Comparison of ENCODE assay signal across 9 mouse cellular contexts in the genomic region with DNA sequence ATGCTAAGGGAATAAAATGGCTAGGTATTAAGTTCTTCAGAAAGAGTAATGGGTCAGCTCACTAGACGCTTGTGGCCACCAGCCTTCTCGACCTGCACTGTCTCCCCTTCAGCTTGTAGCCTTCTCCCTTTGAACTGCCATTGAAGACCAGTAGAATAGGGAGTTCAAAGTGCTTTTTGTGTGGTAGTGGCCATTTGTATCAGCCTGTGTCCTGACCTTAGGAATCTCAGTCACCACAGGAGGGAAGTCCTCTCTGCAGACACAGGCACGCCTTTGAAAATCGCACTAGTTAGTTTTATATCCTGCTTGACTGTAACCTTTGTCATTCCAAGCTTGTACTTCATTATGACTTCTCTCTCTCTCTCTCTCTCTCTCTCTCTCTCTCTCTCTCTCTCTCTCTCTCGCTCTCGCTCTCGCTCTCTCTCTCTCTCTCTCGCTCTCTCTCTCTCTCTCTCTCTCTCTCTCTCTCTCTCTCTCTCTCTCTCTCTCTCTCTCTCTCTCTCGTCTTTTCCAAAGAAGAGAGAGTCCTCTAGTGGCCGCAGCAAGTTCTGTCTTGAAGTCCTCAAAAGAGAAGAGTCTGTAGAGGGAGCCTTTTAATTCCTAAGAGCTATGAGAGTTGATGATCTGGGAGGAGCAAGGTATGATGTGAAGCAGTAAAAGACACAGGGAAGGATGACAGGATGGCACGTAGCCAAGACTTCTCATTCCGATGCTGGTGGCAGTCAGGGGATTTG.
DNase-seq lines count a peak whose midpoint lies in the region; ATAC-seq and TF ChIP-seq lines count a peak whose summit lies in the region.
"Had no signal": no experiment of that assay in that cellular context is flagged by ENCODE, and none has a peak within 500 bp of the region (broad histone marks: within the 10 kb centered on the region; RNA-seq: fewer than 3 reads in every experiment).

No protein-coding gene starts in this region.

- DNase-seq in Patski (ENCODE audit: low read depth, low spot score) = no peak
- peak; percentile 19 for DNase-seq in cerebellum, adult 8-10 months
- peak; percentile 27 for DNase-seq in forelimb bud, embryonic 11.5 days (ENCODE audit: low read depth, low spot score)
- peak; percentile 42 for DNase-seq in hindbrain, embryonic 11.5 days (ENCODE audit: low spot score)
- peak; percentile 21 for DNase-seq in layer of hippocampus, adult 9-10 months (ENCODE audit: low spot score)
- peak; percentile 51 for DNase-seq in right cerebral cortex, postnatal 14 days
- DNase-seq in spleen, postnatal 10 days (ENCODE audit: low spot score in 2 of 2) = no peak

- no peak overlapping the region for H3K4me3 ChIP-seq in hindbrain, embryonic 11.5 days (ENCODE audit: low read depth, low read length)
- H3K4me3 ChIP-seq: erythroblast, embryonic 14.5 days had no signal

- 23% methylated on average over 7 of the region's 12 CpGs for WGBS in hindbrain, embryonic 11.5 days

- H3K9ac ChIP-seq in hindbrain, embryonic 11.5 days (ENCODE audit: low read depth, low read length) = no peak overlapping the region

- peak; percentile 48 for TF ChIP-seq CTCF in Patski (IDR thresholded peaks at IDR 0.05)

- ATAC-seq in Patski = peak; percentile 74
- peak; percentile 84 for ATAC-seq in hindbrain, embryonic 11.5 days (ENCODE audit: low FRiP score)
- ATAC-seq in megakaryocyte, adult 5-6 weeks (ENCODE audit: poor library complexity, severe bottlenecking) = peak; percentile 51; the same call in 1 of the 2 replicates

- no peaks in the 10 kb centered on the region for H3K27me3 ChIP-seq in Patski
- H3K27me3 ChIP-seq in hindbrain, embryonic 11.5 days (ENCODE audit: control insufficient read depth, insufficient read depth, low read length) = no peaks in the 10 kb centered on the region

- no peak overlapping the region for H3K27ac ChIP-seq in hindbrain, embryonic 11.5 days (ENCODE audit: low read depth, low read length)

- POLR2A ChIA-PET in Patski (lab: Charles Lee) = no interaction called here

- H3K9me3 ChIP-seq in hindbrain, embryonic 11.5 days (ENCODE audit: control insufficient read depth, low read length) = no peaks in the 10 kb centered on the region

- CTCF ChIA-PET in Patski (lab: Charles Lee) = interaction anchor here (1.2 kb wide), 1 partner anchor 14 kb away, joined by 3 read pairs; no protein-coding TSS in a partner anchor

- no peaks in the 10 kb centered on the region for H3K36me3 ChIP-seq in hindbrain, embryonic 11.5 days (ENCODE audit: control insufficient read depth, insufficient read depth, low read length)

- no peaks in the 10 kb centered on the region for H3K4me1 ChIP-seq in hindbrain, embryonic 11.5 days (replicated peaks; ENCODE audit: control insufficient read depth, insufficient read depth, low read length)

- H3K4me2 ChIP-seq in hindbrain, embryonic 11.5 days (replicated peaks; ENCODE audit: low read depth, low read length) = no peak overlapping the region

- in situ Hi-C loops in Patski (cut with MboI; ENCODE audit: low pct_unique_long_range_greater_than_20kb) = loop anchor here (10.0 kb wide), 1 partner anchor 491 kb away; a partner anchor contains a TSS

Comparison
In these comparisons a context has a peak if more than half of its experiments do, and no peak if none do; other contexts are left out.
1. DNase-seq: peak in cerebellum, adult 8-10 months (single experiment), forelimb bud, embryonic 11.5 days (single experiment), hindbrain, embryonic 11.5 days (single experiment), layer of hippocampus, adult 9-10 months (single experiment) and right cerebral cortex, postnatal 14 days (single experiment); none in Patski (single experiment) and spleen, postnatal 10 days (0 of 2).
2. Peak in every context shown above with its lines, with median percentiles within 50 percentile points of each other: ATAC-seq.